Mouse (Mus musculus) heart, embryonic 10.5 days (tissue): ENCODE measurements around the gene Morn3. TPM values are rescaled to one million over a fixed set of nuclear protein-coding genes. Genes with fewer than 3 reads are reported as not detected.
"Not testable (repeated sequence)": the region's sequence is repeated elsewhere in the genome, so short reads cannot be mapped to it uniquely, and the experiment has no call there.

Source experiments
- DNase-seq: peaks from one replicate; pipeline ENCODE4 v3.0.0-alpha.2; 2017; ENCODE audit warnings: low spot score
- H3K27ac ChIP-seq: fragments of 300-500 bp; sonication (generic); 2 replicates; pipeline ENCODE4 v1.5.1; 2016; ENCODE audit warnings: mild to moderate bottlenecking
- H3K27me3 ChIP-seq: fragments of 300-500 bp; sonication (generic); 2 replicates; pipeline ENCODE4 v1.6.1; 2016; ENCODE audit warnings: mild to moderate bottlenecking; ENCODE audit not compliant: poor library complexity, insufficient read depth, severe bottlenecking
- H3K36me3 ChIP-seq: fragments of 300-500 bp; sonication (generic); 2 replicates; pipeline ENCODE4 v1.6.1; 2016; ENCODE audit warnings: mild to moderate bottlenecking, moderate library complexity
- H3K4me1 ChIP-seq: fragments of 300-500 bp; sonication (generic); 2 replicates; pipeline ENCODE4 v1.6.1; 2016; ENCODE audit warnings: mild to moderate bottlenecking
- H3K4me3 ChIP-seq: fragments of 300-500 bp; sonication (generic); 2 replicates; pipeline ENCODE4 v1.5.1; 2016; ENCODE audit warnings: mild to moderate bottlenecking, moderate library complexity
- H3K9me3 ChIP-seq: fragments of 300-500 bp; sonication (generic); 2 replicates; pipeline ENCODE4 v1.6.1; 2016; ENCODE audit warnings: mild to moderate bottlenecking, moderate library complexity
- WGBS: fragments of 180-500 bp; shearing (Covaris S2); methylation state at CpG from one replicate; pipeline ENCODE4 v1.1.7; 2016; 5-methylcytosine and 5-hydroxymethylcytosine counted together
- polyA plus RNA-seq: library from polyadenylated mRNA; unstranded; fragments of >200 nt; fragmentation: Nextera tagmentation; extraction: Ambion mirVana; gene quantifications from 2 replicates; pipeline ENCODE4 v1.2.1, GENCODE M21; 2016

The Morn3 gene
- polyA plus RNA-seq, 1 experiment from 2014 or later = not detected

DNA sequence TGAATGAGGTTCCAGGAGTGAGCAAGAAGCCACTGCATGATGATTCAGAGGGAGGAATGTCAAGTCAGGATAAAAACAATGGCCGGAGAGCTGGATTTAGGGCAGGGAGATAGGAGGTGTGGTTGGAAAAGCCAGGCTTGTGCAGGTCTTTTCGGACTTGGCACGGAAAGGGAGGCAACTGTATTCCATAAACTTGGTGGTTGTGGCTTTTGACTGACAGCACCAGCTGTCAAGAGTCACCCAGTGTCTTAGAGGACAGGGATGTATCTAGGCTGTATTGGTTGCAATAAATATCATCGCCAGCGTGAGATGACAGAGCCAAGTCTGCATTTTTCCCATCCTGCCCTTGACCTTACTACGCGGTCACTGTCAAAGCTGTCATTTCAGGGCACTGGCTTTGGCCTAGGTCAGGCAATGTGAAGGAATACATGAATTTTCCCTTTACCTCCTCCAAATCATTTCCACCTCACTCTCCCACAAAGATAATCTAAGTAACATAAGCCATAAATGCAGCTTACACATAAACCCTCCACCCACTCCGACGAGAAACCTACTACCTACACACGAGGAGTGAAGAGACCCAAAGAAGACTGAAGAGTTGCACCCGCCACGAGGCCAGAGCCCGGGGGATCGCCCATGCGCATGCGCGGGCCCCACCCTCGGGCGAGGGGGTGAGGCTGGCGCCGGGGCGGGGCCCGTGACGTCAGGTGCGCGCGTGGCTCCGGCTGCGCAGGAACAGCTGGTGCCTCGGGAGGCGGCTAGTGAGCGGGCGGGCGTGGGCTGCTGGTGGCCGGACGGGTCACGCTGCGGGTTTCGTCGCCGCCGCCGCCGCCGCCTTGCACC, 29.0 kb upstream of the Morn3 start:
- no peaks in the 10 kb centered on the region for H3K36me3 ChIP-seq
- H3K4me3 ChIP-seq = peak overlapping the region; percentile 87
- H3K27ac ChIP-seq = peak overlapping the region; percentile 87
- DNase-seq = peak; percentile 96
- no peaks in the 10 kb centered on the region for H3K27me3 ChIP-seq
- H3K4me1 ChIP-seq = peaks cover 34% of the 10 kb centered on the region
- WGBS = 7% methylated on average over 45 of the region's 45 CpGs
- H3K9me3 ChIP-seq = no peaks in the 10 kb centered on the region

DNA sequence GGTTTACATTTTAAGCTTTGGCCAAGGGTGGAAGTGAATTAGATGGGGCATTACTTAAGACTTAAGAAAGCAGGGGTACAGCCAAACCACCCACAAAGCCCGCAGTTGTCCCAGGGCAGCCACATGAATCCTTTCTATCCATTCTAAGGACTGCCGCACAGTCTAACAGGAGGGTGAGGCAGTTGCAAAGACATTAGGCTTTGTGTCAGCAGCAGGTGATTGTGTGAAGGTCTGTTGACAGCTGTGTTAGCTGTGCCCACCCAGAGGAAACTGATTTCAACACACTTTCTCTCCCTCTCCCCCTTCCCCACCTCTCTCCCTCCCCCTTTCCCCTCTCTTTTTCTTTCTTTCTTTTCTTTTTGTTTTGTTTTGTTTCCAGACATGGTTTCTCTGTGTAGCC, 21.9 kb upstream of the Morn3 start:
- Histone ChIP-seq H3K4me3 (no peak overlapping the region), H3K27ac (0 out of 2 replicates have a peak overlapping the region, but pooled peaks have one; percentile 70), H3K27me3 (no peaks in the 10 kb centered on the region), H3K36me3 (no peaks in the 10 kb centered on the region), H3K4me1 (peaks cover 5% of the 10 kb centered on the region; the same call in 1 of the 2 replicates), H3K9me3 (no peaks in the 10 kb centered on the region)
- DNase-seq = no peak
- WGBS = 71% methylated on average over 2 of the region's 2 CpGs

DNA sequence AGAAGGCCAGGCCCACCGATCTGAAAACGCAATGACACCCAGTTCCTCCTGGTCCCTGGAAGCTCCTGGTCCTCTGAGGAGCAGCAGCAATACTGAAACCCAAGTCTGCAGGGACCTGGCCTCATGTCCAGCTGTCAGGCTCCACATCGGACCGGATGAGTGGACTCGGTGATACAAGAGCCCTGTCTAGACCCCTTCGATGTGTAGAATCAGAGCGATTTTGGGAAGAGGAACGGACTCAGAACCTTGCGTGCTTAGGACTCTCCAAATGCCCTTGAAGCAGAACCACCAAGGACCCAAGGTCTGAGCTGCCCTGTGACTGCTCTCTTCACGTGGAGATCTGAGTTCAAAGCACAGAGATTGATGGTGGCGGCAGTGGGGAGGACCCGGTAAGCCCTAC, 21.3 kb upstream of the Morn3 start, which contains the start of gene Tmem120b:
TSS of gene Tmem120b (plus strand) at position 301 of the 400 bp plus-strand sequence.
- no peaks in the 10 kb centered on the region for H3K27me3 ChIP-seq
- H3K4me3 ChIP-seq = peak within 1 kb of the TSS; percentile 32; the same call in 1 of the 2 replicates
- WGBS = 85% methylated on average over 12 of the region's 12 CpGs
- no peak for DNase-seq
- no peaks in the 10 kb centered on the region for H3K36me3 ChIP-seq
- peak within 1 kb of the TSS; percentile 70 for H3K27ac ChIP-seq
- H3K9me3 ChIP-seq = no peaks in the 10 kb centered on the region
- H3K4me1 ChIP-seq = peaks cover 5% of the 10 kb centered on the region; the same call in 1 of the 2 replicates

DNA sequence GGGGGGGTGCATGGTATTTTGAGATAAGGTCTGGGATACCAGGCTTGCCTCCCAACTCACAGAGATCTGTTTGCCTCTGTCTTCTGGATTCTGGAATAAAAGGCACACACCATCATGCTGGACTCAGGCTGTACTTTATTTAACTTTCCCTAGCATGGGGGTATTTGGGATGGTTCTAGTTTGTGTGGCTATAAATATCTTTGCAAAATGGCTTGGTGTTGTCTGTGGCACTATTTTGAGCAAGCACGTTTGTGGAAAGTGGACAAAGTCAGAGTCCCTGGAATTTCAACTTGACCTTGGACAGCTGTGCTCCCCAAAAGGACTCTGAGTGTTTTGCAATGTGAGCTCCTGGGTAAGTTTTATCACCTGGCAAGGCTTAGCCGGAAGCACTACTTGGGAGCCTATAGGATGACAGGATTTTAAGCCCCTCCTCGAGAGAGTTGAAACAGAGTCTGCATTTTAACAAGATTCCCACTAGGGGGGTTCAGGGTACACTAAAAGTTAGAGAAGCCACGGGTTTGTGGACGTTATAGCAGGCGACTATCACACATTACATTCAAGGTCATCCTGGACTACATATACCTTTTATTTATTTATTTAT, 20.7 kb upstream of the Morn3 start:
- Histone ChIP-seq H3K4me1 (peaks cover 5% of the 10 kb centered on the region; the same call in 1 of the 2 replicates), H3K27me3 (no peaks in the 10 kb centered on the region), H3K36me3 (no peaks in the 10 kb centered on the region), H3K27ac (peak overlapping the region; percentile 33; the same call in 1 of the 2 replicates), H3K9me3 (no peaks in the 10 kb centered on the region), H3K4me3 (peak overlapping the region; percentile 32; the same call in 1 of the 2 replicates)
- WGBS = 14% methylated on average over 6 of the region's 6 CpGs
- peak; percentile 80 for DNase-seq

DNA sequence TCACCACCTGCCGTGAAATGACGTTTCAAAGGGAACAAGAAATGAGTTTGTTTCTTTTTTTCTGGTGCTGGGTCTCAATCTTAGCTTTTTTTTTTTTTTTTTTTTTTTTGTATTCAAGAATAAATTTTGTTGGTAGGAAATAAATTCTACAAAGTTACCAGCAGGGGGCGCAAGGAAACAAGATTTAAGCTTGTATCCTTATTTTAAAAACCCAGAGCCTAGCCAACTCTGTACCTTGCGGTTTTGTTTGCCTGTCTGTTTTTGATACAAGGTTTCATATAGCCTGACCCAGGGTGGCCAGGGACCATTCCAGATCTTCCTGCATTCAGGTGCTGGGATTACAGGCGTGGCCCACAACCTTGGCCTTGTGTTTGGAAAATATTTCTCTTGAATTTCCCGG, 17.4 kb upstream of the Morn3 start:
- WGBS = 31% methylated on average over 6 of the region's 6 CpGs
- no peak for DNase-seq
- Histone ChIP-seq H3K27ac (no peak overlapping the region), H3K4me1 (peaks cover 19% of the 10 kb centered on the region), H3K36me3 (no peaks in the 10 kb centered on the region), H3K27me3 (no peaks in the 10 kb centered on the region), H3K9me3 (no peaks in the 10 kb centered on the region), H3K4me3 (no peak overlapping the region)

DNA sequence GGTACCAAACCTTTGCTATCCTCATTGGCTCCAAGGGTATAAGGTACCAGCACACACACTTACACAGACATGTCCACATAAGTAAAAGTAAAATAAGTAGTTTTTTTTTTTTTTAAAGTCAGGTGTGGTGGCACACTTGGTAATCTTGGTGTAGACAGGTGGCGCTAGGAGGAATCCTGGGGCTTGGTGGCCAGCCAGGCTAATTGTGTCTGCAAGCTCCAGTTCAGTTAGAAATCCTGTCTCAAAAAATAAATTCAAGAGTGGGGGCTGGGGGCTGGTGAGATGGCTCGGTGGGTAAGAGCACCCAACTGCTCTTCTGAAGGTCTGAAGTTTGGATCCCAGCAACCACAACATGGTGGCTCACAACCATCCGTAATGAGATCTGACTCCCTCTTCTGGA, 16.3 kb upstream of the Morn3 start:
- Histone ChIP-seq H3K4me1 (peaks cover 21% of the 10 kb centered on the region), H3K9me3 (no peaks in the 10 kb centered on the region), H3K27ac (no peak overlapping the region), H3K4me3 (no peak overlapping the region), H3K27me3 (no peaks in the 10 kb centered on the region), H3K36me3 (no peaks in the 10 kb centered on the region)
- DNase-seq = no peak
- 89% methylated on average over 3 of the region's 3 CpGs for WGBS

DNA sequence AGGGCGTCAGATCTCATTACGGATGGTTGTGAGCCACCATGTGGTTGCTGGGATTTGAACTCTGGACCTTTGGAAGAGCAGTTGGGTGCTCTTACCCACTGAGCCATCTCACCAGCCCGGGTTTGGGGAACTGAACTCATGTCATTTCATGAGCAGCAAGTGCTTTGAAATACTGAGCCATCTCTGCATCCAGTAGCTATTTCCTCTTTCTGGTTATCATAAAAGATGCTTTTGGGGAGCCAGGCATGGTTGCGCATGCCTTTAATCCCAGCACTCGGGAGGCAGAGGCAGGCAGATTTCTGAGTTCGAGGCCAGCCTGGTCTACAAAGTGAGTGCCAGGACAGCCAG, 14.6 kb upstream of the Morn3 start:
- peaks cover 16% of the 10 kb centered on the region for H3K4me1 ChIP-seq
- not testable (repeated sequence) for H3K27ac ChIP-seq, H3K36me3 ChIP-seq, H3K4me3 ChIP-seq, DNase-seq, H3K9me3 ChIP-seq, H3K27me3 ChIP-seq
- 80% methylated on average over 6 of the region's 6 CpGs for WGBS

DNA sequence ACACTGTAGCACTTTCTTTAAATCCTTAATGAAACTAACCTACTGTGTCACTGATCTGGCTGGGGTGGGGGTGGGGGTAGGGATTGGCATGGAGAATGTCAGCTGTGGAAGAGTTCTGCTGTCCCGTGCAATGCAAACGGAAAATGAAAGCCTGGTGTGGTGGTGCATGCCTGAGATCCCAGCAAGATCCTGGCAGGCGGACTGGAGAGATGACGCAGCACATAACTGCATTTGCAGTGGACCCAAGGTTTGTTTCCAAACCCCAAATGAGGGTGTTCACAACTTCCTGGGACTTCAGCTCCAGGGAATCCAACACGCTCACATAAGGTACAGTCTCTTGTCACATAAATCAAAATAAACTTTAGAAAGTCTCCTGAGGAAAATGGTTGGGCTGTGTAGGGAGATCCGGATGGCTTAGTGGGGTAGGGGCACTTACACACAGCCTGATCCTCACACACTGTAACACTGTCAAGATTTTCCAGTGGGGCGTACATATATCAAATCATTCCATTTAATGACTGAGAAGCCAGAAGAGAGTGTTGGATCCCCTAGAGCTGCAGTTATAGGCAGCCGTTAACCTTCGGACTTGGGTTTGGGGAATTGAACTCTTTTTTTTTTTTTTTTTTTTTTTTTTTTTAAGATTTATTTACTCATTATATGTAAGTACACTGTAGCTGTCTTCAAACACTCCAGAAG, 14.0 kb upstream of the Morn3 start:
- peak overlapping the region; percentile 41 for H3K4me3 ChIP-seq
- peaks cover 16% of the 10 kb centered on the region for H3K4me1 ChIP-seq
- WGBS = 63% methylated on average over 9 of the region's 9 CpGs
- H3K27me3 ChIP-seq = no peaks in the 10 kb centered on the region
- H3K36me3 ChIP-seq = no peaks in the 10 kb centered on the region
- peak overlapping the region; percentile 78 for H3K27ac ChIP-seq
- no peaks in the 10 kb centered on the region for H3K9me3 ChIP-seq
- no peak for DNase-seq

DNA sequence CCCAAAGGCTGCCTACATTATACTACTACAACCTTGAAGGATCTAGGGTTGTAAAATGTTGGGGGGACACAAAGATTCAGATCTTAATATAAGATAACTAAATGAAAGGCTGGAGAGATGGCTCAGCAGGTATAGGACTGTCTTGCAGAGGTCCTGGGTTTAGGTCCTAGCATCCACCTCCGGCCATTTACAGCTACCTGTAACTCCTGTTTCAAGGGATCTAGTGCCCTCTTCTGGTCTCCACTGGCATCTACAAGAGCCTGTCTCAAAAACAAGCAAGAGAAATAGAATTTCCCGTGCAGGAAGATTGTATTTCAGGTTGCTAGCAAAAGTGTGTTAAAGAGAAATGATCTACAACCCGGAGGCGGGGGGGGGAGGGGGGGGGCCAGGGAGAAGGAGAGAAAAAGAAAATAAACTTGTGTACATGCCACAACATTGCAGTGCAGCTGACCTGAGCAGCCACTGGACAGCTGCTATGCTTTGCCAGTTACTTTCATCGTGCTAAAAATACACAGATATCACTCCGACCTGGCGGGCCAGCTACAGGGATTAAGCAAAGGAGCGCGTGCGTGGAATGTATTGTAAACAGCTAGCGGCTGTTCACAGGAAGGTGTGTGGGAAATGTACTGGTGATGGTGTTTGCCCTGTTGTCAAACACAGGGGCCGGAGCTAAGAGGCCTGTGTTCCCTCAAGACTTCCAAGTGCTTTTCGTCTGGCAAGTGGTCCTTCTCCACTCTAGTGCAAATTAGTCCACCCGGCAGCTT, 13.1 kb upstream of the Morn3 start:
- H3K4me1 ChIP-seq = peaks cover 16% of the 10 kb centered on the region
- H3K4me3 ChIP-seq = peak overlapping the region; percentile 41; the same call in 1 of the 2 replicates
- DNase-seq = no peak
- H3K36me3 ChIP-seq = no peaks in the 10 kb centered on the region
- WGBS = 14% methylated on average over 14 of the region's 14 CpGs
- H3K9me3 ChIP-seq = no peaks in the 10 kb centered on the region
- H3K27ac ChIP-seq = peak overlapping the region; percentile 78
- no peaks in the 10 kb centered on the region for H3K27me3 ChIP-seq

DNA sequence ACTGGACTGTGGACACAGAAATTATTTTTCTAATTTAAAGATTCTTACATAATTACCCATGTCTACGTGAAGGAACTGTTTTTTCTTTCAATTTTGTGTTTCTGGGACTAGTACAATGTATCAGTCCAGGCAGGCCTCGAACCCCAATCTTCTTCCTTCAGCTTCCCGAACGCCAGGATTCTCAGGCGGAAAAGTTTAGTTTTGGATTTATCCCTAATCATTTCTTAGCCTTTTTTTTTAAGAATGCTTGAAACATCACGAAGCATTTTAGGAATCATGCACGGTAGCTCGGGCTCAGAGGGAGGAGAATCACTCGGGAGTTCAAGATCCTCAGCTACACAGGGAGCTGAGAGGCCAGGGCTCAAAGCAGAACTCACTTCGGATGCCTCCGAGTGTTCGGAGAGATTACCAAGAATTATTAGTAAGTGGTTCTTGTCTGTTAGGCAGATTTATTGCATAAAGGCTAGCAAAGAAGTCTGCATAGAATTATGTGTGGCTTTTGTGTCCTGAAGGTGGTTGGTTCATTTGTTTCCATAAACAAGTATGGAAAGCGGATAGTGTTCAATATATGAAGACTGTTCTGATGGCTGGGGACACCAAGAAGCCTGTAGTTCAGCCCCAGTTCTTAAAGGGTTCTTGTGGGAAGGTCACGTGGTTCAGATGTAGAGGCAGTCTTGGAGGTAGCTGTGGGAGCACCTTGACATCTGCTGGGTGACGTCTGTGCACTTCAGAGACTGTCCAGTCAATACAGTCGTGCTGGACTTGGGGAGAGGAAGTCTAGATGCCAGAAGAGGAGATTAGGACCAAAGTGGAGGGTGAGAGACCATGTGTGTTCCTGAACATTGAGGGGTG, 11.7 kb upstream of the Morn3 start:
- Histone ChIP-seq H3K4me3 (peak overlapping the region; percentile 53), H3K9me3 (no peaks in the 10 kb centered on the region), H3K27ac (peak overlapping the region; percentile 89), H3K4me1 (peaks cover 16% of the 10 kb centered on the region), H3K36me3 (no peaks in the 10 kb centered on the region), H3K27me3 (no peaks in the 10 kb centered on the region)
- no peak for DNase-seq
- 43% methylated on average over 16 of the region's 16 CpGs for WGBS

DNA sequence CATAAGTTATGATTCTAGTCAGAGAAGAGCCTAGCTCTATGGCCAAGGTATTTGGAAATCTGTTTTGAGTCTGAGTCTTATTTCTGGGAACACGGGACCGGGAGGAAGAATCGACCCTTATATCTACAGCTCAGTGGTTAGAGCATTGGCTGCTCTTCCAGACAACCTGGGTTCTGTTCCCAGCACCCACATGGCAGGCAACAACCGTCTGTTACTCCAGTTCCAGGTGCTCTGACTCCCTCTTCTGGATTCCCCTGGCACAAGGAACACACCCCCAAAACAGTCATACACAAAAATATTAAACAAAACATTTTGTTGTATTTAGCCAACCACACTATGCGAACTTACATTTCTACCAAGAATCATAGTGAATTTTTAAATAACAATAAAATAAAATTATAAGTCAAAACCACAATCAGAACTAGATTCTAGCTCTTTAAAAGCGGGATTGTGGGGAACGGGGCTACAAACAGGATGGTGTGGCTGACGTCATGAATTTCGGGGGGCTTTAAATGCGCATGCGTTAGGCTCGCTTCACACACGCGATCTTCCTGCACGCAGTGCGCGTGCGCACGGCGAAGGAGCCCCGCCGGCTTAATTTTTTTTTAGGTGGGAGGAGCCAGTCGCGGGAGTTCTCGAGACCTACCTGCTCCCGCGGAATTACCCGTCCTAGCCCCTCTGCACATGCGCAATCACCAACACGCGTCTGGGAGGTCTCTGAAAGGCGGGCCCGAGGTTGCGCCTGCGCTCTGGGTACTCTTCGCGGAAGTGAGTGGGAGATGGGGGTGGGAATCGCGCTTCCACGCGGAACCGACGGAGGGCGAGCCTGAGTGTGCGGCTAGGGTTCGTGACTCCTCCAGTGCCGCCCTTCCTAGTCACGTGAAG, 10.8 kb upstream of the Morn3 start:
- DNase-seq = peak; percentile 100
- 7% methylated on average over 48 of the region's 48 CpGs for WGBS
- Histone ChIP-seq H3K27me3 (no peaks in the 10 kb centered on the region), H3K4me1 (peaks cover 16% of the 10 kb centered on the region), H3K4me3 (peak overlapping the region; percentile 53), H3K36me3 (no peaks in the 10 kb centered on the region), H3K9me3 (no peaks in the 10 kb centered on the region), H3K27ac (peak overlapping the region; percentile 89)
